Mouse (Mus musculus): Measurements from ENCODE around the gene 1700016C15Rik. TPM values are rescaled to one million over a fixed set of nuclear protein-coding genes. Genes with fewer than 3 reads are reported as not detected.

1700016C15Rik gene
- polyA plus RNA-seq, 1 experiment from 2014 or later = not detected

GRCm38 (mm10) chr1:177794866-177795265, 65.3 kb downstream of the 1700016C15Rik start:
- H3K9ac ChIP-seq (replicated peaks) = peak overlapping the region; percentile 95
- H3K36me3 ChIP-seq (replicated peaks; ENCODE audit: insufficient read depth, low read length) = no peaks in the 10 kb centered on the region
- 7% methylated on average over 8 of the region's 8 CpGs for WGBS (ENCODE audit: insufficient replicate concordance)
- no peak for ATAC-seq
- DNase-seq = peak; percentile 20
- peak overlapping the region; percentile 82 for H3K4me2 ChIP-seq (ENCODE audit: low read depth, low read length)
- H3K4me3 ChIP-seq (ENCODE audit: low read depth, low read length) = peak overlapping the region; percentile 89
- TF ChIP-seq CTCF (IDR thresholded peaks at IDR 0.05; ENCODE audit: low read depth) (no peak), EP300 (IDR thresholded peaks at IDR 0.05; ENCODE audit: low read depth) (no peak)
- no peaks in the 10 kb centered on the region for H3K27me3 ChIP-seq (ENCODE audit: insufficient read depth, low read length)
- H3K9me3 ChIP-seq (ENCODE audit: low read length) = no peaks in the 10 kb centered on the region
- H3K27ac ChIP-seq (ENCODE audit: low read depth) = peak overlapping the region; percentile 53; the same call in 1 of the 2 replicates
- peaks cover 17% of the 10 kb centered on the region; the same call in 1 of the 2 replicates for H3K4me1 ChIP-seq (ENCODE audit: insufficient read depth)

GRCm38 (mm10) chr1:177795421-177796192, 66.0 kb downstream of the 1700016C15Rik start:
- TF ChIP-seq EP300 (IDR thresholded peaks at IDR 0.05; ENCODE audit: low read depth) (no peak), CTCF (IDR thresholded peaks at IDR 0.05; ENCODE audit: low read depth) (no peak)
- Histone ChIP-seq H3K4me2 (ENCODE audit: low read depth, low read length) (peak overlapping the region; percentile 82), H3K9ac (replicated peaks) (peak overlapping the region; percentile 95), H3K9me3 (ENCODE audit: low read length) (no peaks in the 10 kb centered on the region), H3K27me3 (ENCODE audit: insufficient read depth, low read length) (no peaks in the 10 kb centered on the region), H3K36me3 (replicated peaks; ENCODE audit: insufficient read depth, low read length) (no peaks in the 10 kb centered on the region), H3K4me1 (ENCODE audit: insufficient read depth) (peaks cover 17% of the 10 kb centered on the region; the same call in 1 of the 2 replicates), H3K4me3 (ENCODE audit: low read depth, low read length) (peak overlapping the region; percentile 89), H3K27ac (ENCODE audit: low read depth) (peak overlapping the region; percentile 95)
- ATAC-seq (peak; percentile 11), DNase-seq (no peak)
- WGBS (ENCODE audit: insufficient replicate concordance) = 1% methylated on average over 41 of the region's 41 CpGs

- Histone ChIP-seq H3K4me2 (ENCODE audit: low read depth, low read length) (peak within 1 kb of the TSS; percentile 82), H3K4me3 (ENCODE audit: low read depth, low read length) (peak within 1 kb of the TSS; percentile 89), H3K36me3 (replicated peaks; ENCODE audit: insufficient read depth, low read length) (no peaks in the 10 kb centered on the region), H3K27ac (ENCODE audit: low read depth) (peak within 1 kb of the TSS; percentile 95), H3K9ac (replicated peaks) (peak within 1 kb of the TSS; percentile 95), H3K27me3 (ENCODE audit: insufficient read depth, low read length) (no peaks in the 10 kb centered on the region), H3K4me1 (ENCODE audit: insufficient read depth) (peaks cover 17% of the 10 kb centered on the region; the same call in 1 of the 2 replicates), H3K9me3 (ENCODE audit: low read length) (no peaks in the 10 kb centered on the region)
- ATAC-seq = peak; percentile 99
- WGBS (ENCODE audit: insufficient replicate concordance) = 1% methylated on average over 56 of the region's 64 CpGs
- peak; percentile 99 for DNase-seq
- TF ChIP-seq EP300 (IDR thresholded peaks at IDR 0.05; ENCODE audit: low read depth) (no peak; the same call in 1 of the 2 replicates), CTCF (IDR thresholded peaks at IDR 0.05; ENCODE audit: low read depth) (0 out of 2 replicates have a peak, but pooled peaks have one; percentile 0)
Measured at GRCm38 (mm10) chr1:177796193-177796939, 66.8 kb downstream of the 1700016C15Rik start, which contains the start of gene Adss. Gene Adss (minus strand): TSS chr1:177796511.

DNA sequence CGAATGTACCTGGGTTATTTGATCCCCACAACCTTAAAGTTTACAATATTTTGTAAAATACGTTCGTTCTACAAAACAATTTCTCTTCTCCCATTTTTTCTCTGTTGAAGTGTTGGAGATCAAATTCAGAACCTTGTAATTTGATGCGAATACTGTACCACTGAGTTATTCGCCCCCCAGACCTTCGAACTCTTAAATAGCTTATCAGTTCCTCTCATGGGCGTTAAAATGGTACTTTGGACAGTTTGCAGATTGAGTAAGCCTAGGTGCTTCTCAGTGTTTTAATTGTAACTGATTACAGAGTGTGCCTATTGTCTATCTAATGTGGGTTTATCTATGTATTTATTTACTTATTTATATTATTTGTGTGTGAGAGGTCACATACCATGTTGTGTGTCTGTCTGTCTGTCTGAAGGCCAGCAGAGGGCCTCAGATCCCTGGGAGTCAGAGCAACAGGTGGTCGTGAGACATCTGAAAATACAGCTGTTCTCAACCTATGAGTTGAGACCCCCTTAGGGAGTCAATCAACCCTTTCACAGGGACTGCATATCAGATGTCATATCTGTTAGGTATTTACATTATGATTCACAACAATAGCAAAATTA, 67.6 kb downstream of the 1700016C15Rik start:
- 49% methylated on average over 8 of the region's 8 CpGs for WGBS (ENCODE audit: insufficient replicate concordance)
- H3K27ac ChIP-seq (ENCODE audit: low read depth) = peak overlapping the region; percentile 29; the same call in 1 of the 2 replicates
- no peaks in the 10 kb centered on the region for H3K27me3 ChIP-seq (ENCODE audit: insufficient read depth, low read length)

More for the DNA sequence above, 67.6 kb downstream of the 1700016C15Rik start:
- Histone ChIP-seq H3K36me3 (replicated peaks; ENCODE audit: insufficient read depth, low read length) (no peaks in the 10 kb centered on the region), H3K9me3 (ENCODE audit: low read length) (no peaks in the 10 kb centered on the region), H3K4me2 (ENCODE audit: low read depth, low read length) (peak overlapping the region; percentile 82), H3K9ac (replicated peaks) (no peak overlapping the region), H3K4me3 (ENCODE audit: low read depth, low read length) (peak overlapping the region; percentile 89), H3K4me1 (ENCODE audit: insufficient read depth) (peaks cover 17% of the 10 kb centered on the region; the same call in 1 of the 2 replicates)
- no peak for DNase-seq
- peak; percentile 45 for TF ChIP-seq CTCF (IDR thresholded peaks at IDR 0.05; ENCODE audit: low read depth)
- no peak for TF ChIP-seq EP300 (IDR thresholded peaks at IDR 0.05; ENCODE audit: low read depth)
- no peak for ATAC-seq

Other genes starting within 250 kb of the 1700016C15Rik start
- 13.0 TPM in 2 replicates for gene Adss, start 66.7 kb downstream of the 1700016C15Rik start, polyA plus RNA-seq (2015; fragmentation: Nextera tagmentation; extraction: Ambion mirVana)